In the genomic region with DNA sequence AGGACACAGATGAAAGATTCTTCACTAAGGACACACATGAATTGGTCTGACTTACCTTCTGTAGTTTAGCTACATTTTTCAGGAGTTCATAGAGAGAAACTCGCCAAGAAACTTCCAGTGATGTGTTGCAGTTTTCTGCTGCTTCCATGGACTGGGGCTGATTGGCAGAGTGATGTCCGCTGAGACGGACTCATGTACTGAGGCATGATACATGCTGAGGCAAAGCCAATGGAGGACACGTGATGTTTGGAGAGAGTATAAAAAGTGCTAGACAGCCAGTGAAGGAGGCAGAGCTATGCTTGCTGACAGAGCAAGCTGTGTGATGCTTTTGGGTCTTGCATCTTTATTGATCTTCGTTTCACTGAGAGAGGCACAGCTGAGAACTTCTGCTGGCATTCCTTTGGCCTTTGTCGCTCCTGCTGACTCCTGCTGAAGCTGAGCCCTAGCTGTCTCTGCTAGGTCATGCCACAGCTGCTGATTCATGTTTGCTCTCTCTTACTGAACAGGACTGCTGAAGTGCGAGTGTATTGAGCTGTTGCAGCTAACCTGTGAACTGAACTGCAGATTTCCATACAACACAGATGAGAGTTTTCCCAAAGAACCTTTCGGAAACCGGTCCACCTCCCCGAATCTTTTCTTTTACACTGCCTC, we compare ENCODE assay signal across 29 mouse cellular contexts.
DNase-seq lines count a peak whose midpoint lies in the region; ATAC-seq and TF ChIP-seq lines count a peak whose summit lies in the region.
"Had no signal": no experiment of that assay in that cellular context is flagged by ENCODE, and none has a peak within 500 bp of the region (broad histone marks: within the 10 kb centered on the region; RNA-seq: fewer than 3 reads in every experiment).

No protein-coding gene starts in this region.

- TF ChIP-seq POLR2A in brain, embryonic 14.5 days (IDR thresholded peaks at IDR 0.05; ENCODE audit: borderline replicate concordance, extremely low read depth, insufficient read depth, insufficient read length, poor library complexity, severe bottlenecking) = no peak

- 77% methylated on average over 10 of the region's 10 CpGs for WGBS in midbrain, embryonic 14.5 days
- 82% methylated on average over 10 of the region's 10 CpGs for WGBS in midbrain, embryonic 10.5 days

- H3K36me3 ChIP-seq in midbrain, embryonic 14.5 days (ENCODE audit: control insufficient read depth, insufficient read depth, low read length) = no peaks in the 10 kb centered on the region
- no peaks in the 10 kb centered on the region for H3K36me3 ChIP-seq in midbrain, embryonic 10.5 days
- H3K36me3 ChIP-seq: embryonic facial prominence, embryonic 13.5 days; forebrain, embryonic 10.5 days; heart, embryonic 12.5 days; hindbrain, embryonic 15.5 days; kidney, embryonic 15.5 days had no signal

- no peaks in the 10 kb centered on the region for H3K4me1 ChIP-seq in midbrain, embryonic 14.5 days (ENCODE audit: control insufficient read depth, insufficient read depth, low read length)
- H3K4me1 ChIP-seq in midbrain, embryonic 10.5 days = no peaks in the 10 kb centered on the region
- H3K4me1 ChIP-seq: embryonic facial prominence, embryonic 13.5 days; forebrain, embryonic 10.5 days; heart, embryonic 12.5 days; hindbrain, embryonic 15.5 days; kidney, embryonic 15.5 days had no signal

- TF ChIP-seq CTCF in brain, embryonic 14.5 days (IDR thresholded peaks at IDR 0.05; ENCODE audit: borderline replicate concordance, extremely low read depth, insufficient read depth, insufficient read length) = no peak

- H3K27ac ChIP-seq in midbrain, embryonic 14.5 days (replicated peaks; ENCODE audit: low read depth, low read length) = no peak overlapping the region
- H3K27ac ChIP-seq in midbrain, embryonic 10.5 days (replicated peaks) = no peak overlapping the region
- H3K27ac ChIP-seq: embryonic facial prominence, embryonic 13.5 days; forebrain, embryonic 10.5 days; heart, adult 2 months; hindbrain, embryonic 15.5 days; kidney, embryonic 15.5 days; liver, embryonic 14.5 days; macrophage had no signal

- no peak for ATAC-seq in midbrain, embryonic 14.5 days (ENCODE audit: low FRiP score, low TSS enrichment)
- ATAC-seq: activated CD4-positive, CD25-positive, alpha-beta regulatory T cell, adult 4 months had no signal

- H3K9ac ChIP-seq in midbrain, embryonic 14.5 days (replicated peaks; ENCODE audit: low read length) = no peak overlapping the region
- H3K9ac ChIP-seq: embryonic facial prominence, embryonic 13.5 days; heart, embryonic 12.5 days; hindbrain, embryonic 15.5 days; kidney, embryonic 15.5 days; liver, embryonic 14.5 days had no signal

- H3K27me3 ChIP-seq in midbrain, embryonic 14.5 days (ENCODE audit: control insufficient read depth, insufficient read depth, low read length) = no peaks in the 10 kb centered on the region
- H3K27me3 ChIP-seq in midbrain, embryonic 10.5 days (ENCODE audit: low read depth, poor library complexity, severe bottlenecking) = no peaks in the 10 kb centered on the region
- H3K27me3 ChIP-seq: embryonic facial prominence, embryonic 13.5 days; heart, embryonic 12.5 days; hindbrain, embryonic 15.5 days; kidney, embryonic 15.5 days had no signal

- no peak overlapping the region for H3K4me3 ChIP-seq in midbrain, embryonic 14.5 days (replicated peaks; ENCODE audit: low read depth, low read length)
- H3K4me3 ChIP-seq in midbrain, embryonic 10.5 days = no peak overlapping the region
- H3K4me3 ChIP-seq: embryonic facial prominence, embryonic 13.5 days; forebrain, embryonic 10.5 days; heart, adult 2 months; heart, embryonic 12.5 days; hindbrain, embryonic 15.5 days; kidney, embryonic 15.5 days had no signal

- peak; percentile 5 for DNase-seq in embryo, embryonic 10.5 days (ENCODE audit: low spot score)
- DNase-seq in embryo, embryonic 11 days = no peak
- peak; percentile 8 for DNase-seq in midbrain, embryonic 14.5 days
- no peak for DNase-seq in midbrain, embryonic 10.5 days (ENCODE audit: low spot score)
- DNase-seq in brain, embryonic 14.5 days (ENCODE audit: low read depth) = peak; percentile 27
- no peak for DNase-seq in heart, adult 11 months
- DNase-seq in spleen, postnatal 14 days (ENCODE audit: low spot score in 2 of 2) = no peak
- DNase-seq: adrenal gland, adult 2 months; adrenal gland, postnatal 36 days; B cell, adult 2 months; cerebellum, adult 9-10 months; gastrocnemius, postnatal 25 days; heart, adult 2 months; kidney, adult 18-20 months; kidney, postnatal 25 days; liver; lung, adult 2 months; lung, postnatal 10 days; right cerebral cortex, postnatal 4 days; thymus, adult 2 months; thymus, postnatal 4 days had no signal

- H3K4me2 ChIP-seq in midbrain, embryonic 14.5 days (ENCODE audit: low read length) = no peak overlapping the region
- H3K4me2 ChIP-seq: embryonic facial prominence, embryonic 13.5 days; heart, embryonic 12.5 days; hindbrain, embryonic 15.5 days; kidney, embryonic 15.5 days had no signal

- H3K9me3 ChIP-seq in midbrain, embryonic 14.5 days (ENCODE audit: control insufficient read depth, low read length) = no peaks in the 10 kb centered on the region
- H3K9me3 ChIP-seq in midbrain, embryonic 10.5 days (replicated peaks) = 0 out of 2 replicates have a peak, but pooled peaks cover 4% of the 10 kb centered on the region
- H3K9me3 ChIP-seq: embryonic facial prominence, embryonic 13.5 days; forebrain, embryonic 10.5 days; heart, embryonic 12.5 days; hindbrain, embryonic 15.5 days; kidney, embryonic 15.5 days had no signal

Comparison
In these comparisons a context has a peak if more than half of its experiments do, and no peak if none do; other contexts are left out.
1. DNase-seq: peak in embryo, embryonic 10.5 days (single experiment), midbrain, embryonic 14.5 days (single experiment) and brain, embryonic 14.5 days (single experiment); none in embryo, embryonic 11 days (single experiment), midbrain, embryonic 10.5 days (single experiment), heart, adult 11 months (single experiment) and spleen, postnatal 14 days (0 of 2).